Mouse (Mus musculus) forebrain, embryonic 11.5 days (tissue): ENCODE measurements at regions not wholly inside any gene's neighbourhood (a gene's known extent, or its start where the extent isn't known, plus 50 kb on each side); places are given as distances from the start of the nearest gene placed in this dataset.

Experiments used
- ATAC-seq: fragments of 200-750 bp; cut with Nextera tagmentation; replicated peaks from 2 replicates; pipeline ENCODE4 v1.8.0; 2017; ENCODE audit warnings: moderate TSS enrichment; ENCODE audit not compliant: low FRiP score
- DNase-seq: peaks from one replicate; pipeline ENCODE4 v3.0.0-alpha.2; 2017; ENCODE audit warnings: low spot score
- H3K27ac ChIP-seq: fragments of 300-500 bp; sonication (generic); 2 replicates; pipeline ENCODE4 v1.5.1; 2014; ENCODE audit warnings: low read depth, low read length
- H3K27me3 ChIP-seq: fragments of 300-500 bp; sonication (generic); 2 replicates; pipeline ENCODE4 v1.6.1; 2014; ENCODE audit warnings: mild to moderate bottlenecking, low read length, mixed read lengths; ENCODE audit not compliant: control insufficient read depth, insufficient read depth
- H3K36me3 ChIP-seq: fragments of 300-500 bp; sonication (generic); 2 replicates; pipeline ENCODE4 v1.6.1; 2014; ENCODE audit warnings: mild to moderate bottlenecking, low read length, moderate library complexity, mixed read lengths; ENCODE audit not compliant: control insufficient read depth, insufficient read depth
- H3K4me1 ChIP-seq: fragments of 300-500 bp; sonication (generic); replicated peaks from 2 replicates; pipeline ENCODE4 v1.6.1; 2014; ENCODE audit warnings: low read length, mixed read lengths; ENCODE audit not compliant: control insufficient read depth, insufficient read depth
- H3K4me2 ChIP-seq: fragments of 300-500 bp; sonication (generic); 2 replicates; pipeline ENCODE4 v1.6.1; 2014; ENCODE audit warnings: low read depth, mild to moderate bottlenecking, low read length, moderate library complexity, mixed read lengths; ENCODE audit not compliant: severe bottlenecking
- H3K4me3 ChIP-seq: fragments of 300-500 bp; sonication (generic); 2 replicates; pipeline ENCODE4 v1.5.1; 2014; ENCODE audit warnings: low read depth, low read length
- H3K9ac ChIP-seq: fragments of 300-500 bp; sonication (generic); 2 replicates; pipeline ENCODE4 v1.6.1; 2014; ENCODE audit warnings: low read length
- H3K9me3 ChIP-seq: fragments of 300-500 bp; sonication (generic); 2 replicates; pipeline ENCODE4 v1.6.1; 2016; ENCODE audit warnings: low read length, mixed read lengths; ENCODE audit not compliant: control insufficient read depth
- WGBS: fragments of 180-500 bp; shearing (Covaris S2); extraction: QIAGEN DNeasy Blood & Tissue Kit; methylation state at CpG from one replicate; pipeline ENCODE4 v1.1.7; 2014; 5-methylcytosine and 5-hydroxymethylcytosine counted together

DNA sequence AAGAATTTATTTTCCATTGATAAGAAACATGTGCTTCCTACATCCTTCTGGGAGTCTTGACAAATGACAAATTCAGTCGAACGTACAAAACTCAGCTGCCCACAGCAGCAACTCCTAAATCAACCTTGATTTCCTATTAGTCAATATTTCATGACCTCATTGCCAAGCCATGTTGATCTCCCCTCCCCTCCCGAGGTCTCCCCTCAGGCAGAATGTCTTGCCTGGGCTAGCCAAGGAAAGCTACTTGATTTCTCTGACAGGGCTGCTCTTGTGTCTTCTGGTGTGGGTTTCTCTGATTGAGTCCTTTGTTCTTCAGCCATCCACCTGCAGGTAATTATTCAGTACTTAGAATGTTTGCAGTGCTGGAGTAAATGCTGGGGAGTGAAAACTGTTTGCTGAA, 58.7 kb upstream of the Tpm1 start:
- Histone ChIP-seq H3K4me2 (no peak overlapping the region), H3K27ac (no peak overlapping the region), H3K9ac (no peak overlapping the region), H3K27me3 (no peaks in the 10 kb centered on the region), H3K9me3 (no peaks in the 10 kb centered on the region), H3K36me3 (no peaks in the 10 kb centered on the region), H3K4me1 (peaks cover 2% of the 10 kb centered on the region; the same call in 1 of the 2 replicates), H3K4me3 (no peak overlapping the region)
- no peak for ATAC-seq
- 74% methylated on average over 3 of the region's 3 CpGs for WGBS
- no peak for DNase-seq

GRCm38 (mm10) chr9:67105867-67106266, 56.7 kb upstream of the Tpm1 start:
- ATAC-seq (no peak), DNase-seq (no peak)
- Histone ChIP-seq H3K9me3 (no peaks in the 10 kb centered on the region), H3K4me1 (no peaks in the 10 kb centered on the region), H3K4me3 (no peak overlapping the region), H3K27ac (no peak overlapping the region), H3K9ac (no peak overlapping the region), H3K36me3 (no peaks in the 10 kb centered on the region), H3K4me2 (no peak overlapping the region), H3K27me3 (no peaks in the 10 kb centered on the region)
- WGBS: 40% methylated on average over 9 of the region's 9 CpGs

- H3K4me3 ChIP-seq: no peak overlapping the region
- no peak for ATAC-seq
- H3K4me2 ChIP-seq: no peak overlapping the region
- no peaks in the 10 kb centered on the region for H3K4me1 ChIP-seq
- no peaks in the 10 kb centered on the region for H3K36me3 ChIP-seq
- H3K9me3 ChIP-seq: no peaks in the 10 kb centered on the region
- DNase-seq: no peak
- H3K9ac ChIP-seq: no peak overlapping the region
- H3K27ac ChIP-seq: no peak overlapping the region
- H3K27me3 ChIP-seq: no peaks in the 10 kb centered on the region
- 87% methylated on average over 2 of the region's 2 CpGs for WGBS
Measured at GRCm38 (mm10) chr9:67105216-67105615, 56.0 kb upstream of the Tpm1 start.

GRCm38 (mm10) chr9:67104616-67105015, 55.4 kb upstream of the Tpm1 start:
- Histone ChIP-seq H3K4me1 (no peaks in the 10 kb centered on the region), H3K27me3 (no peaks in the 10 kb centered on the region), H3K4me3 (no peak overlapping the region), H3K4me2 (no peak overlapping the region), H3K9ac (no peak overlapping the region), H3K36me3 (no peaks in the 10 kb centered on the region), H3K9me3 (no peaks in the 10 kb centered on the region), H3K27ac (no peak overlapping the region)
- DNase-seq (no peak), ATAC-seq (no peak)
- 86% methylated on average over 4 of the region's 4 CpGs for WGBS

DNA sequence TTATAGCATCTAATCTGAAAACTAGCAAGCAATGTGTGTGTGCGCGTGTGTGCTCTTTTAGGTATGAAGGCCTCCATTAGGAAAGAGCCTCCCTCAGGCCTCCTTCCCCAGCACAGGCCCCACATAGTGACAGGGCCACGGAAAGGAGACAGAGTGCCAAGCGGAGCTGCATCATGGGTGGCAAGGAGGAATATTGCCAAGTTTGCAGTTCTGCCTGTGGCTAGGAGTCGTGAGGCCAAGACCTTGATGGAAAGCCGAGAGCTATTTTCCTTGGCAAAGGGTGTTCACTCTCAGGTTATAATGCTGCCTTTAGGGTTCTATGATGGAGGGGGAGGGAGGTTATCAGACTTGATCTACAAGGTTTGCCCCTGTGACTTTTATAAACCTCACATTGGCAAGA, 53.4 kb upstream of the Tpm1 start:
- ATAC-seq: no peak
- Histone ChIP-seq H3K27ac (no peak overlapping the region), H3K4me3 (no peak overlapping the region), H3K4me1 (no peaks in the 10 kb centered on the region), H3K9ac (no peak overlapping the region), H3K27me3 (no peaks in the 10 kb centered on the region), H3K9me3 (no peaks in the 10 kb centered on the region), H3K4me2 (no peak overlapping the region), H3K36me3 (no peaks in the 10 kb centered on the region)
- WGBS: 76% methylated on average over 6 of the region's 6 CpGs
- no peak for DNase-seq

DNA sequence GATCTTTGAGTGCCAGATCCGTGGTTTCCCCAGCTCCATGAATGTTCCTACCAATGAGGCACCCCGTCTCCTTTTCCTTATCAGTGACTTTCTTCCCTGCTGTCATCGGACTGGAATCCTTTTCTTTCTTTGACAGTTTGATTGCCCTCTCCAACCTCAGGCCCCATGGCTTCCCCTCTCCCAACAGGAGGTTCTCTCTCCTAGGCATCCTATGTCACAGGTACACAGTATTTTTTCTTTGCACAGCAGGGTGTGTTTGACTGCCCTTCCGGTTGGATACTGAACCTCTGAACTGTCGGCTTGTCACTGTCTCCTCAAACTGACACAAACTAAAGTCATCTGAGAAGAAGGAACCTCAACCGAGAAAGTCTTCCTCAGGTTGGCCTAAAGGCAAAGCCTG, 50.3 kb upstream of the Tpm1 start:
- H3K4me3 ChIP-seq: no peak overlapping the region
- H3K27me3 ChIP-seq: no peaks in the 10 kb centered on the region
- WGBS: 82% methylated on average over 6 of the region's 6 CpGs
- H3K27ac ChIP-seq: no peak overlapping the region
- ATAC-seq (no peak), DNase-seq (no peak)
- no peak overlapping the region for H3K9ac ChIP-seq
- H3K4me2 ChIP-seq: no peak overlapping the region
- H3K4me1 ChIP-seq: no peaks in the 10 kb centered on the region
- no peaks in the 10 kb centered on the region for H3K36me3 ChIP-seq
- no peaks in the 10 kb centered on the region for H3K9me3 ChIP-seq
